9 mouse cellular contexts compared by ENCODE assay signal in genomic region chr2:17852740-17853499, GRCm38 (mm10).
DNase-seq lines count a peak whose midpoint lies in the region; ATAC-seq and TF ChIP-seq lines count a peak whose summit lies in the region.
"Had no signal": no experiment of that assay in that cellular context is flagged by ENCODE, and none has a peak within 500 bp of the region (broad histone marks: within the 10 kb centered on the region; RNA-seq: fewer than 3 reads in every experiment).

No protein-coding gene starts in this region.

- H3K4me2 ChIP-seq in neural tube, embryonic 11.5 days (ENCODE audit: low read depth) = peak overlapping the region; percentile 42
- H3K4me2 ChIP-seq in limb, embryonic 13.5 days (replicated peaks) = peak overlapping the region; percentile 42
- H3K4me2 ChIP-seq in stomach, postnatal 0 days (replicated peaks; ENCODE audit: low read depth) = peak overlapping the region; percentile 33; the same call in 1 of the 2 replicates

- TF ChIP-seq CTCF in stomach, postnatal 0 days (IDR thresholded peaks at IDR 0.05; ENCODE audit: low read depth) = no peak

- no peak overlapping the region for H3K27ac ChIP-seq in neural tube, embryonic 11.5 days (ENCODE audit: low read depth, low read length)
- H3K27ac ChIP-seq in limb, embryonic 13.5 days = no peak overlapping the region; the same call in 1 of the 2 replicates
- no peak overlapping the region for H3K27ac ChIP-seq in stomach, postnatal 0 days (replicated peaks)

- no peaks in the 10 kb centered on the region for H3K9me3 ChIP-seq in neural tube, embryonic 11.5 days (ENCODE audit: control insufficient read depth, low read length)
- H3K9me3 ChIP-seq in limb, embryonic 13.5 days = no peaks in the 10 kb centered on the region
- no peaks in the 10 kb centered on the region for H3K9me3 ChIP-seq in stomach, postnatal 0 days (ENCODE audit: control insufficient read depth, low read length)

- no peak for TF ChIP-seq EP300 in stomach, postnatal 0 days (optimal IDR thresholded peaks at IDR 0.05)

- 5% methylated on average over 16 of the region's 16 CpGs for WGBS in neural tube, embryonic 11.5 days
- WGBS in limb, embryonic 13.5 days = 9% methylated on average over 16 of the region's 16 CpGs
- WGBS in stomach, postnatal 0 days = 14% methylated on average over 16 of the region's 16 CpGs

- no peak overlapping the region for H3K9ac ChIP-seq in neural tube, embryonic 11.5 days (ENCODE audit: low read length)
- H3K9ac ChIP-seq in limb, embryonic 13.5 days = 0 out of 2 replicates have a peak overlapping the region, but pooled peaks have one; percentile 19
- H3K9ac ChIP-seq in stomach, postnatal 0 days (ENCODE audit: low read length) = no peak overlapping the region

- peak; percentile 86 for DNase-seq in heart, adult 11 months
- no peak for DNase-seq in heart, adult 9 months (ENCODE audit: low spot score in 2 of 2)
- DNase-seq in neural tube, embryonic 11.5 days (ENCODE audit: low spot score) = peak; percentile 39
- no peak for DNase-seq in neural tube, embryonic 10.5 days (ENCODE audit: extremely low spot score, low spot score)
- no peak for DNase-seq in stomach, postnatal 0 days (ENCODE audit: low spot score)
- DNase-seq in urinary bladder, postnatal 4 days (ENCODE audit: low spot score in 2 of 2) = no peak
- DNase-seq in layer of hippocampus, postnatal 14 days (ENCODE audit: low spot score in 2 of 2) = no peak
- DNase-seq: layer of hippocampus, postnatal 36 days had no signal

- ATAC-seq in neural tube, embryonic 11.5 days (ENCODE audit: insufficient read depth, low FRiP score, low TSS enrichment) = peak; percentile 48
- ATAC-seq in limb, embryonic 13.5 days (ENCODE audit: low FRiP score, low read depth) = no peak
- no peak for ATAC-seq in stomach, postnatal 0 days (ENCODE audit: low FRiP score, low TSS enrichment)

- 0 out of 2 replicates have a peak, but pooled peaks cover 2% of the 10 kb centered on the region for H3K4me1 ChIP-seq in neural tube, embryonic 11.5 days (ENCODE audit: control insufficient read depth, insufficient read depth, low read length)
- H3K4me1 ChIP-seq in limb, embryonic 13.5 days = peaks cover 19% of the 10 kb centered on the region
- no peaks in the 10 kb centered on the region for H3K4me1 ChIP-seq in stomach, postnatal 0 days (replicated peaks; ENCODE audit: control insufficient read depth, insufficient read depth)

- no peaks in the 10 kb centered on the region for H3K36me3 ChIP-seq in neural tube, embryonic 11.5 days (ENCODE audit: control insufficient read depth, insufficient read depth, low read length)
- no peaks in the 10 kb centered on the region for H3K36me3 ChIP-seq in limb, embryonic 13.5 days
- no peaks in the 10 kb centered on the region for H3K36me3 ChIP-seq in stomach, postnatal 0 days (ENCODE audit: control insufficient read depth, insufficient read depth, low read length)

- no peaks in the 10 kb centered on the region for H3K27me3 ChIP-seq in neural tube, embryonic 11.5 days (ENCODE audit: control insufficient read depth, insufficient read depth, low read length)
- H3K27me3 ChIP-seq in limb, embryonic 13.5 days = peaks cover 7% of the 10 kb centered on the region; the same call in 1 of the 2 replicates
- no peaks in the 10 kb centered on the region for H3K27me3 ChIP-seq in stomach, postnatal 0 days (ENCODE audit: control insufficient read depth, insufficient read depth, low read length)

- no peak overlapping the region for H3K4me3 ChIP-seq in neural tube, embryonic 11.5 days (ENCODE audit: low read depth, low read length)
- no peak overlapping the region for H3K4me3 ChIP-seq in limb, embryonic 13.5 days
- no peak overlapping the region for H3K4me3 ChIP-seq in stomach, postnatal 0 days (ENCODE audit: low read depth, low read length)

Comparison
In these comparisons a context has a peak if more than half of its experiments do, and no peak if none do; other contexts are left out.
1. DNase-seq: peak in heart, adult 11 months (single experiment) and neural tube, embryonic 11.5 days (single experiment); none in heart, adult 9 months (0 of 2), neural tube, embryonic 10.5 days (single experiment), stomach, postnatal 0 days (single experiment), urinary bladder, postnatal 4 days (0 of 2) and layer of hippocampus, postnatal 14 days (0 of 2).
2. Peak in every context shown above with its lines, with median percentiles within 50 percentile points of each other: H3K4me2 ChIP-seq.